Mouse (Mus musculus): ENCODE measurements around the gene Mfsd11. TPM values are rescaled to one million over a fixed set of nuclear protein-coding genes. Genes with fewer than 3 reads are reported as not detected.
A peak's percentile ranks its signal among the peaks of the same experiment; 100 is the strongest.
"Not testable (repeated sequence)": the region's sequence is repeated elsewhere in the genome, so short reads cannot be mapped to it uniquely, and the experiment has no call there.

Gene Mfsd11
- polyA plus RNA-seq, 1 experiment from 2014 or later = 21.4 TPM

GRCm38 (mm10) chr11:116902588-116902987 lies 50.3 kb downstream of the Mfsd11 start:
- not testable (repeated sequence) for H3K27ac ChIP-seq (ENCODE audit: low read depth, low read length); H3K4me2 ChIP-seq; ATAC-seq (replicated peaks; ENCODE audit: low FRiP score); H3K9me3 ChIP-seq (ENCODE audit: control insufficient read depth, low read length); DNase-seq (ENCODE audit: low spot score); H3K9ac ChIP-seq (ENCODE audit: low read depth, low read length); H3K36me3 ChIP-seq (ENCODE audit: control insufficient read depth, insufficient read depth, low read length); H3K4me3 ChIP-seq (ENCODE audit: low read depth, low read length); H3K4me1 ChIP-seq (replicated peaks; ENCODE audit: control insufficient read depth, insufficient read depth, low read length)
- peaks cover 22% of the 10 kb centered on the region for H3K27me3 ChIP-seq (replicated peaks; ENCODE audit: control insufficient read depth, insufficient read depth, low read length)
- WGBS = 87% methylated on average over 10 of the region's 10 CpGs

- Histone ChIP-seq H3K9ac (ENCODE audit: low read depth, low read length) (no peak overlapping the region), H3K4me3 (ENCODE audit: low read depth, low read length) (0 out of 2 replicates have a peak overlapping the region, but pooled peaks have one; percentile 10), H3K27me3 (replicated peaks; ENCODE audit: control insufficient read depth, insufficient read depth, low read length) (peaks cover 22% of the 10 kb centered on the region), H3K4me2 (peak overlapping the region; percentile 50), H3K36me3 (ENCODE audit: control insufficient read depth, insufficient read depth, low read length) (no peaks in the 10 kb centered on the region), H3K27ac (ENCODE audit: low read depth, low read length) (no peak overlapping the region), H3K9me3 (ENCODE audit: control insufficient read depth, low read length) (no peaks in the 10 kb centered on the region), H3K4me1 (replicated peaks; ENCODE audit: control insufficient read depth, insufficient read depth, low read length) (no peaks in the 10 kb centered on the region; the same call in 1 of the 2 replicates)
- ATAC-seq (replicated peaks; ENCODE audit: low FRiP score) (no peak), DNase-seq (ENCODE audit: low spot score) (no peak)
- WGBS = 5% methylated on average over 23 of the region's 23 CpGs
Observed at GRCm38 (mm10) chr11:116905741-116906456, 53.7 kb downstream of the Mfsd11 start.

GRCm38 (mm10) chr11:116913573-116913972 lies 61.3 kb downstream of the Mfsd11 start:
- no peak overlapping the region for H3K9ac ChIP-seq (ENCODE audit: low read depth, low read length)
- no peaks in the 10 kb centered on the region for H3K4me1 ChIP-seq (replicated peaks; ENCODE audit: control insufficient read depth, insufficient read depth, low read length)
- H3K36me3 ChIP-seq (ENCODE audit: control insufficient read depth, insufficient read depth, low read length) = no peaks in the 10 kb centered on the region
- no peak overlapping the region for H3K4me3 ChIP-seq (ENCODE audit: low read depth, low read length)
- H3K4me2 ChIP-seq = no peak overlapping the region
- WGBS = 77% methylated on average over 16 of the region's 16 CpGs
- no peaks in the 10 kb centered on the region for H3K9me3 ChIP-seq (ENCODE audit: control insufficient read depth, low read length)
- H3K27me3 ChIP-seq (replicated peaks; ENCODE audit: control insufficient read depth, insufficient read depth, low read length) = peaks cover 31% of the 10 kb centered on the region
- DNase-seq (ENCODE audit: low spot score) = no peak
- no peak for ATAC-seq (replicated peaks; ENCODE audit: low FRiP score)
- H3K27ac ChIP-seq (ENCODE audit: low read depth, low read length) = no peak overlapping the region

- Histone ChIP-seq H3K9me3 (ENCODE audit: control insufficient read depth, low read length) (no peaks in the 10 kb centered on the region), H3K9ac (ENCODE audit: low read depth, low read length) (no peak overlapping the region), H3K27me3 (replicated peaks; ENCODE audit: control insufficient read depth, insufficient read depth, low read length) (peaks cover 39% of the 10 kb centered on the region), H3K4me1 (replicated peaks; ENCODE audit: control insufficient read depth, insufficient read depth, low read length) (no peaks in the 10 kb centered on the region), H3K27ac (ENCODE audit: low read depth, low read length) (no peak overlapping the region), H3K4me3 (ENCODE audit: low read depth, low read length) (no peak overlapping the region), H3K4me2 (no peak overlapping the region), H3K36me3 (ENCODE audit: control insufficient read depth, insufficient read depth, low read length) (no peaks in the 10 kb centered on the region)
- ATAC-seq (replicated peaks; ENCODE audit: low FRiP score) (no peak), DNase-seq (ENCODE audit: low spot score) (no peak)
- 61% methylated on average over 5 of the region's 5 CpGs for WGBS
Observed at GRCm38 (mm10) chr11:116914267-116914885, 62.1 kb downstream of the Mfsd11 start.

GRCm38 (mm10) chr11:116915241-116915640 lies 63.0 kb downstream of the Mfsd11 start:
- H3K4me1 ChIP-seq (replicated peaks; ENCODE audit: control insufficient read depth, insufficient read depth, low read length) = no peaks in the 10 kb centered on the region
- peaks cover 48% of the 10 kb centered on the region for H3K27me3 ChIP-seq (replicated peaks; ENCODE audit: control insufficient read depth, insufficient read depth, low read length)
- no peak overlapping the region for H3K4me2 ChIP-seq
- H3K36me3 ChIP-seq (ENCODE audit: control insufficient read depth, insufficient read depth, low read length) = no peaks in the 10 kb centered on the region
- H3K4me3 ChIP-seq (ENCODE audit: low read depth, low read length) = no peak overlapping the region
- no peak for DNase-seq (ENCODE audit: low spot score)
- H3K9me3 ChIP-seq (ENCODE audit: control insufficient read depth, low read length) = no peaks in the 10 kb centered on the region
- H3K9ac ChIP-seq (ENCODE audit: low read depth, low read length) = no peak overlapping the region
- WGBS = 69% methylated on average over 3 of the region's 3 CpGs
- no peak overlapping the region for H3K27ac ChIP-seq (ENCODE audit: low read depth, low read length)
- ATAC-seq (replicated peaks; ENCODE audit: low FRiP score) = no peak

- 40% methylated on average over 7 of the region's 7 CpGs for WGBS
- H3K4me3 ChIP-seq (ENCODE audit: low read depth, low read length) = no peak overlapping the region
Observed at GRCm38 (mm10) chr11:116917361-116917760, 65.1 kb downstream of the Mfsd11 start.

GRCm38 (mm10) chr11:116918323-116919185 lies 66.3 kb downstream of the Mfsd11 start, which contains the start of gene Mgat5b:
Gene Mgat5b (plus strand): TSS chr11:116918863.
- ATAC-seq (replicated peaks; ENCODE audit: low FRiP score) (0 out of 2 replicates have a peak, but pooled peaks have one; percentile 39), DNase-seq (ENCODE audit: low spot score) (peak; percentile 75)
- Histone ChIP-seq H3K36me3 (ENCODE audit: control insufficient read depth, insufficient read depth, low read length) (no peaks in the 10 kb centered on the region), H3K9ac (ENCODE audit: low read depth, low read length) (peak within 1 kb of the TSS; percentile 30; the same call in 1 of the 2 replicates), H3K27ac (ENCODE audit: low read depth, low read length) (no peak within 1 kb of the TSS), H3K4me1 (replicated peaks; ENCODE audit: control insufficient read depth, insufficient read depth, low read length) (no peaks in the 10 kb centered on the region), H3K27me3 (replicated peaks; ENCODE audit: control insufficient read depth, insufficient read depth, low read length) (peaks cover 74% of the 10 kb centered on the region), H3K4me3 (ENCODE audit: low read depth, low read length) (peak within 1 kb of the TSS; percentile 57), H3K9me3 (ENCODE audit: control insufficient read depth, low read length) (no peaks in the 10 kb centered on the region), H3K4me2 (peak within 1 kb of the TSS; percentile 89)
- WGBS = 2% methylated on average over 76 of the region's 90 CpGs

More at GRCm38 (mm10) chr11:116917361-116917760, 65.1 kb downstream of the Mfsd11 start:
- H3K9me3 ChIP-seq (ENCODE audit: control insufficient read depth, low read length) = no peaks in the 10 kb centered on the region
- peaks cover 67% of the 10 kb centered on the region for H3K27me3 ChIP-seq (replicated peaks; ENCODE audit: control insufficient read depth, insufficient read depth, low read length)
- H3K27ac ChIP-seq (ENCODE audit: low read depth, low read length) = no peak overlapping the region
- ATAC-seq (replicated peaks; ENCODE audit: low FRiP score) (no peak), DNase-seq (ENCODE audit: low spot score) (no peak)
- H3K9ac ChIP-seq (ENCODE audit: low read depth, low read length) = no peak overlapping the region
- no peaks in the 10 kb centered on the region for H3K36me3 ChIP-seq (ENCODE audit: control insufficient read depth, insufficient read depth, low read length)
- H3K4me2 ChIP-seq = no peak overlapping the region
- no peaks in the 10 kb centered on the region for H3K4me1 ChIP-seq (replicated peaks; ENCODE audit: control insufficient read depth, insufficient read depth, low read length)

GRCm38 (mm10) chr11:116919186-116920020 lies 67.2 kb downstream of the Mfsd11 start:
- ATAC-seq (replicated peaks; ENCODE audit: low FRiP score) = no peak
- Histone ChIP-seq H3K9ac (ENCODE audit: low read depth, low read length) (peak overlapping the region; percentile 30; the same call in 1 of the 2 replicates), H3K4me3 (ENCODE audit: low read depth, low read length) (peak overlapping the region; percentile 57), H3K27me3 (replicated peaks; ENCODE audit: control insufficient read depth, insufficient read depth, low read length) (peaks cover 77% of the 10 kb centered on the region), H3K4me2 (peak overlapping the region; percentile 89), H3K27ac (ENCODE audit: low read depth, low read length) (no peak overlapping the region), H3K4me1 (replicated peaks; ENCODE audit: control insufficient read depth, insufficient read depth, low read length) (no peaks in the 10 kb centered on the region), H3K9me3 (ENCODE audit: control insufficient read depth, low read length) (no peaks in the 10 kb centered on the region), H3K36me3 (ENCODE audit: control insufficient read depth, insufficient read depth, low read length) (no peaks in the 10 kb centered on the region)
- DNase-seq (ENCODE audit: low spot score) = no peak
- WGBS = 5% methylated on average over 57 of the region's 58 CpGs

Measured in liver, embryonic 11.5 days (tissue).